Mouse (Mus musculus) adrenal gland, postnatal 14 days (tissue): ENCODE results near the gene Gm5346. TPM values are rescaled to one million over a fixed set of nuclear protein-coding genes. Genes with fewer than 3 reads are reported as not detected.
"Not testable (repeated sequence)": the region's sequence is repeated elsewhere in the genome, so short reads cannot be mapped to it uniquely, and the experiment has no call there.

Source experiments
- DNase-seq: peaks from one replicate; pipeline ENCODE4 v3.0.0; 2021; ENCODE audit warnings: mixed read lengths
- long read RNA-seq, 2 experiments: library from polyadenylated mRNA; stranded (forward); transcript quantifications; one replicate each; pipeline ENCODE4 v2.0.0; 2021
- total RNA-seq: library from RNA; stranded (reverse); gene quantifications from 2 replicates; pipeline ENCODE4 v1.2.3, GENCODE M21; 2021

The Gm5346 gene
- not detected in 2 replicates for total RNA-seq
- long read RNA-seq, experiment 1, result 0 reads
- long read RNA-seq, experiment 2, result 0 reads

DNA sequence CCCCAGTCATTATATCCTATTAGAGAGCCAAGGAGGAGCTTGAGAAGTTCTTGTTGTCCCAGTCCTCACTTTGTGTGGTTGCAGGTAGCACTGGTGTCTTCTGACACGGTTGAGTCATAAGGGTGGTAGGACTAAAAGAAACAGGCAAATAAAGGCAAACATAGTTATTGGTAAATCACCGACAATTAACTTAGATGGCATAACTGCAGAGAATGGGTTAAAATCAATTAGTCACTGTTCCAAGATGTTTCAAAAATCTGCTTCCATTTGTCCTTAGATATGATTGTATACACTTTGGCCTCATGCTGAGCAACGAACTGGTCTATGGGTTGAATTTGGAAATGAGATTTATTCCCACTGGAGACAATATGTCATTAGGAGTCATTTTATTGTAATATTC is at the start of gene Gm5346:
TSS of gene Gm5346 (minus strand) at position 101 of the 400 bp plus-strand sequence.
- DNase-seq, result no peak

- no peak for DNase-seq
Measured at GRCm38 (mm10) chr8:43616046-43616445, 11.0 kb downstream of the Gm5346 start.

GRCm38 (mm10) chr8:43603657-43604056 is 23.4 kb downstream of the Gm5346 start:
- DNase-seq, result not testable (repeated sequence)

DNA sequence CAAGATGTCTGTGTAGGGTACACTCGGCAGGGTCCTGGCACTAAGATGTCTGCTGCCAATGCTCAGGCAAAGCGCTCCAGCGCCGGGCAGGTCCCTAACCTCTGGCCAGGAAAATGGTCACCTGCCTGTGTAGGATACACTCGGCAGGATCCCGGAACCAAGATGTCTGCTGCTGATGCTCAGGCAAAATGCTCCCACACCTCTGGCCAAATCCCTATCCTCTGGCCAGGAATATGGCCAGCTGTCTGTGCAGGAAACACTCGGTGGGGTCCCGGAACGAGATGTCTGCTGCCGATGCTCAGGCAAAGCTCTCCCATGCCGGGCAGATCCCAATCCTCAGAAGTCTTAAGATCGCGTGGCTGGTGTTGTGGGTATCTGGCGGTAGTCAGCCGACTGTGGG is 23.9 kb downstream of the Gm5346 start:
- DNase-seq, result not testable (repeated sequence)

- DNase-seq, result not testable (repeated sequence)
Measured at GRCm38 (mm10) chr8:43576607-43577006, 50.5 kb downstream of the Gm5346 start, which contains the start of gene Adam26a. Gene Adam26a (minus strand): TSS chr8:43576707.

Other genes starting within 250 kb of the Gm5346 start
- not detected in 2 replicates for gene Adam26b, start 99.2 kb downstream of the Gm5346 start, total RNA-seq
- not detected in 2 replicates for gene Adam26a, start 50.6 kb downstream of the Gm5346 start, total RNA-seq
- gene Adam34, start 82.8 kb upstream of the Gm5346 start, total RNA-seq, result not detected in 2 replicates